Mouse (Mus musculus): ENCODE measurements around the gene Ube2g1. TPM values are rescaled to one million over a fixed set of nuclear protein-coding genes. Genes with fewer than 3 reads are reported as not detected.

Gene Ube2g1
- 10 to 100 TPM; 49.8 to 50.8 TPM for total RNA-seq (2021)
- long read RNA-seq, experiment 1, transcript Ube2g1-203 (7 exons, 3,931 nt), result minor isoform, 12 of 83 reads
- long read RNA-seq, experiment 1, transcript Ube2g1-201 (6 exons, 3,815 nt), result major isoform, 55 of 83 reads
- long read RNA-seq, experiment 1, partial matches to known transcripts, result 2 of 83 reads
- long read RNA-seq, experiment 1, other reads (novel, unspliced or antisense), result 14 of 83 reads
- long read RNA-seq, experiment 2, transcript Ube2g1-203 (7 exons, 3,931 nt), result minor isoform, 10 of 110 reads
- long read RNA-seq, experiment 2, transcript Ube2g1-201 (6 exons, 3,815 nt), result major isoform, 86 of 110 reads
- long read RNA-seq, experiment 2, partial matches to known transcripts, result 0 of 110 reads
- long read RNA-seq, experiment 2, other reads (novel, unspliced or antisense), result 13 of 110 reads

GRCm38 (mm10) chr11:72606694-72607407 lies at the start of gene Ube2g1:
Gene Ube2g1 (plus strand): TSS chr11:72607283.
- DNase-seq (ENCODE audit: low spot score in 2 of 2), result peak; percentile 97 to 98

- DNase-seq (ENCODE audit: low spot score in 2 of 2), result no peak
These were observed 48.9 kb upstream of the Ube2g1 start for GRCm38 (mm10) chr11:72558155-72558554.

GRCm38 (mm10) chr11:72560661-72561060 lies 46.4 kb upstream of the Ube2g1 start:
- no peak for DNase-seq (ENCODE audit: low spot score in 2 of 2)

GRCm38 (mm10) chr11:72564232-72564807 lies 42.8 kb upstream of the Ube2g1 start:
- DNase-seq (ENCODE audit: low spot score in 2 of 2), result peak; percentile 44 to 78

GRCm38 (mm10) chr11:72566304-72566703 lies 40.8 kb upstream of the Ube2g1 start:
- no peak for DNase-seq (ENCODE audit: low spot score in 2 of 2)

GRCm38 (mm10) chr11:72566816-72567338 lies 40.2 kb upstream of the Ube2g1 start:
- DNase-seq (ENCODE audit: low spot score in 2 of 2), result peak; percentile 58 to 83

- DNase-seq (ENCODE audit: low spot score in 2 of 2), result no peak
These were observed 38.0 kb upstream of the Ube2g1 start for GRCm38 (mm10) chr11:72569051-72569450.

- DNase-seq (ENCODE audit: low spot score in 2 of 2), result no peak
These were observed 37.3 kb upstream of the Ube2g1 start for GRCm38 (mm10) chr11:72569671-72570318.

- peak; percentile 81 to 90 for DNase-seq (ENCODE audit: low spot score in 2 of 2)
These were observed 36.6 kb upstream of the Ube2g1 start for GRCm38 (mm10) chr11:72570319-72570979.

GRCm38 (mm10) chr11:72573819-72574218 lies 33.3 kb upstream of the Ube2g1 start:
- no peak for DNase-seq (ENCODE audit: low spot score in 2 of 2)

- no peak for DNase-seq (ENCODE audit: low spot score in 2 of 2)
These were observed 31.0 kb upstream of the Ube2g1 start for GRCm38 (mm10) chr11:72576111-72576465.

GRCm38 (mm10) chr11:72576466-72577351 lies 30.4 kb upstream of the Ube2g1 start:
- no peak for DNase-seq (ENCODE audit: low spot score in 2 of 2)

GRCm38 (mm10) chr11:72578471-72578870 lies 28.6 kb upstream of the Ube2g1 start:
- no peak for DNase-seq (ENCODE audit: low spot score in 2 of 2)

GRCm38 (mm10) chr11:72581609-72582447 lies 25.3 kb upstream of the Ube2g1 start:
- no peak for DNase-seq (ENCODE audit: low spot score in 2 of 2)

GRCm38 (mm10) chr11:72582448-72582705 lies 24.7 kb upstream of the Ube2g1 start:
- DNase-seq (ENCODE audit: low spot score in 2 of 2), result no peak

GRCm38 (mm10) chr11:72583092-72583491 lies 24.0 kb upstream of the Ube2g1 start:
- DNase-seq (ENCODE audit: low spot score in 2 of 2), result no peak

- DNase-seq (ENCODE audit: low spot score in 2 of 2), result no peak
These were observed 20.5 kb upstream of the Ube2g1 start for GRCm38 (mm10) chr11:72586570-72586969.

GRCm38 (mm10) chr11:72587537-72588233 lies 19.4 kb upstream of the Ube2g1 start:
- no peak for DNase-seq (ENCODE audit: low spot score in 2 of 2)

Data from layer of hippocampus, postnatal 14 days (tissue).